Mouse (Mus musculus) kidney, embryonic 14.5 days (tissue): ENCODE measurements around the gene Rplp0. TPM values are rescaled to one million over a fixed set of nuclear protein-coding genes. Genes with fewer than 3 reads are reported as not detected.
A peak's percentile ranks its signal among the peaks of the same experiment; 100 is the strongest.
"Not testable (repeated sequence)": the region's sequence is repeated elsewhere in the genome, so short reads cannot be mapped to it uniquely, and the experiment has no call there.

Experiments
- ATAC-seq: fragments of 200-750 bp; cut with Nextera tagmentation; 2 replicates; pipeline ENCODE4 v1.8.0; 2017; ENCODE audit warnings: moderate number of reproducible peaks, mild to moderate bottlenecking, moderate TSS enrichment, moderate library complexity; ENCODE audit not compliant: low FRiP score, low TSS enrichment
- H3K27ac ChIP-seq: fragments of 300-500 bp; sonication (generic); 2 replicates; pipeline ENCODE4 v1.5.1; 2014; ENCODE audit warnings: low read depth, mild to moderate bottlenecking, low read length, moderate library complexity, mixed read lengths
- H3K27me3 ChIP-seq: fragments of 300-500 bp; sonication (generic); 2 replicates; pipeline ENCODE4 v1.6.1; 2014; ENCODE audit warnings: mild to moderate bottlenecking, low read length; ENCODE audit not compliant: control insufficient read depth, insufficient read depth
- H3K36me3 ChIP-seq: fragments of 300-500 bp; sonication (generic); 2 replicates; pipeline ENCODE4 v1.6.1; 2014; ENCODE audit warnings: low read length, mixed read lengths; ENCODE audit not compliant: control insufficient read depth, insufficient read depth
- H3K4me1 ChIP-seq: fragments of 300-500 bp; sonication (generic); 2 replicates; pipeline ENCODE4 v1.6.1; 2014; ENCODE audit warnings: low read length, mixed read lengths; ENCODE audit not compliant: control insufficient read depth, insufficient read depth
- H3K4me2 ChIP-seq: fragments of 300-500 bp; sonication (generic); replicated peaks from 2 replicates; pipeline ENCODE4 v1.6.1; 2014; ENCODE audit warnings: low read depth, mild to moderate bottlenecking, low read length
- H3K4me3 ChIP-seq: fragments of 300-500 bp; sonication (generic); 2 replicates; pipeline ENCODE4 v1.5.1; 2014; ENCODE audit warnings: mild to moderate bottlenecking, low read length
- H3K9ac ChIP-seq: fragments of 300-500 bp; sonication (generic); 2 replicates; pipeline ENCODE4 v1.6.1; 2014; ENCODE audit warnings: low read depth, mild to moderate bottlenecking, low read length, moderate library complexity
- H3K9me3 ChIP-seq: fragments of 300-500 bp; sonication (generic); 2 replicates; pipeline ENCODE4 v1.6.1; 2016; ENCODE audit warnings: low read length; ENCODE audit not compliant: control insufficient read depth
- WGBS: fragments of 180-500 bp; shearing (Covaris S2); extraction: QIAGEN DNeasy Blood & Tissue Kit; methylation state at CpG from one replicate; pipeline ENCODE4 v1.1.7; 2014; 5-methylcytosine and 5-hydroxymethylcytosine counted together
- polyA plus RNA-seq: library from polyadenylated mRNA; unstranded; fragments of >200 nt; fragmentation: Nextera tagmentation; extraction: Ambion mirVana; gene quantifications from 2 replicates; pipeline ENCODE4 v1.2.1, GENCODE M21; 2014

Rplp0 gene
- polyA plus RNA-seq, 1 experiment from 2014 or later = 1,879 TPM

- Histone ChIP-seq H3K9ac (no peak overlapping the region), H3K4me2 (no peak overlapping the region), H3K27me3 (no peaks in the 10 kb centered on the region), H3K4me1 (peaks cover 36% of the 10 kb centered on the region), H3K9me3 (no peaks in the 10 kb centered on the region), H3K27ac (peak overlapping the region; percentile 59; the same call in 1 of the 2 replicates), H3K36me3 (no peaks in the 10 kb centered on the region), H3K4me3 (no peak overlapping the region)
- ATAC-seq = no peak
- 88% methylated on average over 7 of the region's 7 CpGs for WGBS
These were observed 42.4 kb upstream of the Rplp0 start for GRCm38 (mm10) chr5:115516908-115517307.

GRCm38 (mm10) chr5:115517501-115517900 lies 41.8 kb upstream of the Rplp0 start:
- Histone ChIP-seq H3K4me1 (peaks cover 42% of the 10 kb centered on the region), H3K36me3 (no peaks in the 10 kb centered on the region), H3K4me2 (no peak overlapping the region), H3K9me3 (no peaks in the 10 kb centered on the region), H3K4me3 (no peak overlapping the region), H3K27ac (no peak overlapping the region), H3K9ac (no peak overlapping the region), H3K27me3 (no peaks in the 10 kb centered on the region)
- 91% methylated on average over 9 of the region's 9 CpGs for WGBS
- no peak for ATAC-seq

DNA sequence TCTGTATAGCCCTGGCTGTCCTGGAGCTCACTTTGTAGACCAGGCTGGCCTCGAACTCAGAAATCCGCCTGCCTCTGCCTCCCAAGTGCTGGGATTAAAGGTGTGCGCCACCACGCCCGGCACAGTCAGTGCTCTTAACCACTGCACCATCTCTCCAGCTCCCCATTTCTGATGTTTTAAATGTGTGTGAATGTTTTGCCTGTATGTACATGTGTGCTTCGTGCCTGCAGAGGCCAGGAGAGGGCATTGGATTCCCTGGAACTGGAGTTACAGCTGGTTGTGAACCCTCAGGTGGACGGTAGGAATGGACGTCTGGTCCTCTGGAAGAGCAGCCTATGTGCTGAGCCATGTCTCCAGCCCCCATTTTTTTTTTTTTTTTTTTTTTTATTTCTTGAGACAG lies 41.1 kb upstream of the Rplp0 start:
- not testable (repeated sequence) for H3K36me3 ChIP-seq, H3K4me3 ChIP-seq, H3K27ac ChIP-seq, H3K27me3 ChIP-seq, H3K4me2 ChIP-seq, ATAC-seq, H3K9ac ChIP-seq, H3K9me3 ChIP-seq
- H3K4me1 ChIP-seq = peaks cover 49% of the 10 kb centered on the region
- WGBS = 96% methylated on average over 7 of the region's 8 CpGs

DNA sequence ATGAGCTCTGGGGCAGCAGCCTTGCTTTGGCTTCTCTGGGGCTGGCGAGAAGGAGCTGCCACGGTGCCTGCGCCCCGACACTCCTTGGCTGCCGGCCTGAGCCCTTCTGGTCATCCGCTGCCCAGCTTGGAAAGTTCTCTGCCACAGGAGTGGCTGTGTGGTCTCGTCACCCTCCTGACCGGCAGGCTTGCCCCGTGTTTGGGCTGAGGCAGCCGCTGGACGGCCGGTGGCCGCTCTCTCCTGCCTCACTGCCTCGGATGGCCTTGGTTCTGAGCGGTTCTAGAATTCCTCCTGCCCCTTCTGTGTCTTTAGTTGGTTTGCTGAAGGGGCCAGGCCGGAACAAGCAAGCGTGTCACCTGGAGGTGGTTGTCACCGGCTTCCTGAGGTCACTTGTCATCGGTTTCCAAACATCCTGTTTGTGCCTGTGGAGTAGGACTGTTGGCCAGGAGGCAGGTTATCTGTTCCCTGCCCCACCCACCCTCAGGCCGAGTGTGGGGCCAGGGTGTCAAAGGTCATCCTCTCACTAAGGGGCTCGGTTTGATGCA lies 38.9 kb upstream of the Rplp0 start:
- H3K36me3 ChIP-seq = no peaks in the 10 kb centered on the region
- peak overlapping the region; percentile 63; the same call in 1 of the 2 replicates for H3K27ac ChIP-seq
- no peaks in the 10 kb centered on the region for H3K27me3 ChIP-seq
- H3K4me2 ChIP-seq = no peak overlapping the region
- no peak overlapping the region for H3K4me3 ChIP-seq
- H3K9me3 ChIP-seq = no peaks in the 10 kb centered on the region
- peak overlapping the region; percentile 7; the same call in 1 of the 2 replicates for H3K9ac ChIP-seq
- H3K4me1 ChIP-seq = peaks cover 58% of the 10 kb centered on the region
- ATAC-seq = no peak
- WGBS = 60% methylated on average over 20 of the region's 21 CpGs

DNA sequence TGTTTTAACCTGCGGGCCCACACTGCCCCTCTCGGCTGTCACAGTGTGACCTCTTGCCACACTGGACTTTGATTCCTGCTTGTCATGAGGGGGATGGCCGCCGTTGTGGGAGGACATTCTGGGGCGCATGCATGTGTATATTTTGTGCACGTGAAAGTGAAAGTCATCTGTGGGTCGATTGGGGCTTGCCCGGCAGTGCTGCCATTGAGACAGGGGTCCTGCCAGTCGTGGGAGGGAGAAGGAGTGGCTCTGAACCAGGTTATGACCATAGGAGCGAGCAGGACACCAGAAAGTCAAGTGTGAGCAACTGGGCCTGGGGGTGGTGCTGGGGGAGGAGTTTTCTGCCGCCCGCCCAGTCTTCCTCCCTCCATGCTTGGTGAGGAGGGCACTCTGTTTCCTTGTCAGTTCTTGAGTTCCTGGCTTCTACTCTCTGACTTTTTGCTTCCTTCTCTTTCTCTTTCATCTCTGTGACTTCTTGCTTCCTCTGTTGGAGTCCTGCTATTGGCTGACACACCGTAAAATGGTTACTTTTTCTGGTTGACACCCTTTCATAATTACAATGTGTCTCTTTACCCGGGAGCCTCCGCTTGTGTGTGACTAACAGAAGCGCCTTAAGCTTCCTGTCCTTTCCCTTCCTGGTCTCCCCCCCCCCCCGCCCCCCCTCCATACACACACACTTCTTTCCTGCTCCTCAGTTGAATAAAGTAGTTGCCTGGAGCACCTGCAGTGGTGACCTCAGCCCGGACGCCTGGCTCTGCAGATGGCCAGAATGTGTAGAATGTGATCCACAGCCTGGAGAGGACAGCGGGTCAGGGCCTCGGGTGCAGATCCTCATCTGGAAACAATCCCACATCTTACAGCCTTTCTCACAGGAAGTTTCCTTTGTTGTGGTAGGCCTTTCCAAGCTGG lies 37.5 kb upstream of the Rplp0 start:
- Histone ChIP-seq H3K27ac (peak overlapping the region; percentile 63; the same call in 1 of the 2 replicates), H3K9ac (no peak overlapping the region), H3K36me3 (no peaks in the 10 kb centered on the region), H3K4me3 (no peak overlapping the region), H3K4me1 (peaks cover 62% of the 10 kb centered on the region), H3K4me2 (no peak overlapping the region; the same call in 1 of the 2 replicates), H3K9me3 (no peaks in the 10 kb centered on the region), H3K27me3 (no peaks in the 10 kb centered on the region)
- ATAC-seq = no peak
- WGBS = 44% methylated on average over 21 of the region's 21 CpGs

DNA sequence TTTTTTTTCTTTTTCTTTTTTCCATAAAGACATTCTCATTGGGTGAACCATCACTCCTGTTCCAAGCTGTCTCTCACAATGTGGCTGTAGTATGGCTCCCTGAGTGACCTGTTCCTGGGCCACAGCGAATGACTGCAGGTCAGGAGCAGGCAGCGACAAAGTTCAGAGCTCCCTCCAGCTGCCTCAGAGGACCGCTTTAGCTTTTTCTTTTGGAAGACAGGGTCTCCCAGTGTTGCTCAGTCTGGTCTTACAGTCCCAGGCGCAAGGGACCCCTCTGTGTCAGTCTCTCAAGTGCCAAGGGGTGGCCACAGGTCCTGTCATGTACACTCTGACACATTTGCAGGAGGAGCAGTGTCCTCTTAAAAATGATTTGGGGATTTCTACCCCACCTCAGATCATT lies 36.7 kb upstream of the Rplp0 start:
- Histone ChIP-seq H3K9ac (no peak overlapping the region), H3K27me3 (no peaks in the 10 kb centered on the region), H3K4me2 (no peak overlapping the region), H3K9me3 (no peaks in the 10 kb centered on the region), H3K27ac (peak overlapping the region; percentile 63), H3K36me3 (no peaks in the 10 kb centered on the region), H3K4me1 (peaks cover 62% of the 10 kb centered on the region), H3K4me3 (no peak overlapping the region)
- no peak for ATAC-seq
- WGBS = 70% methylated on average over 4 of the region's 4 CpGs

GRCm38 (mm10) chr5:115522981-115523499 lies 36.2 kb upstream of the Rplp0 start:
- Histone ChIP-seq H3K9ac (no peak overlapping the region), H3K4me2 (no peak overlapping the region), H3K36me3 (no peaks in the 10 kb centered on the region), H3K4me3 (no peak overlapping the region), H3K27ac (peak overlapping the region; percentile 63; the same call in 1 of the 2 replicates), H3K27me3 (no peaks in the 10 kb centered on the region), H3K9me3 (no peaks in the 10 kb centered on the region), H3K4me1 (peaks cover 62% of the 10 kb centered on the region)
- no peak for ATAC-seq
- WGBS = 66% methylated on average over 15 of the region's 15 CpGs

GRCm38 (mm10) chr5:115523971-115524370 lies 35.3 kb upstream of the Rplp0 start:
- H3K27ac ChIP-seq = peak overlapping the region; percentile 63
- ATAC-seq = peak; percentile 85
- H3K9me3 ChIP-seq = no peaks in the 10 kb centered on the region
- no peak overlapping the region for H3K9ac ChIP-seq
- no peaks in the 10 kb centered on the region for H3K36me3 ChIP-seq
- H3K27me3 ChIP-seq = no peaks in the 10 kb centered on the region
- peak overlapping the region; percentile 34 for H3K4me2 ChIP-seq
- no peak overlapping the region for H3K4me3 ChIP-seq
- H3K4me1 ChIP-seq = peaks cover 66% of the 10 kb centered on the region
- WGBS = 6% methylated on average over 15 of the region's 15 CpGs

DNA sequence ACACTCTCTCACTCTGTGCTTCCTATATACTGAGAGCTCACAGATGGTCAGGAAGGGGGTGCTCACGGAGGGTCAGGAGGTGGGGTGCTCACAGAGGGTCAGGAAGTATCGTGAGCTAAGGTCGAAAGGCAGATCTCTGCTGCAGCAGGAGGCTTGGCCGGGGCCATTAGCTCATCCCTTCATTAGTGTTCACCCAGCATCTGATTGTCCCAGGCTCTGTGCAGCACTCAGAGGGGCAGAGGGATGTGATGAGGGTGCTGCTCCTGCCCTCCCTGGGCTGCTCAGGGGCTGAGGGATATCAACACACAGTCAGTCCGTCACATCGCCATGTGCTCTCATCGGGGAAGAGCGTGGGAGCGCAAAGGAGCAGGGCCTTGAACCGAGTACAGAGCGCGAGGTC lies 34.8 kb upstream of the Rplp0 start:
- Histone ChIP-seq H3K4me3 (no peak overlapping the region), H3K27me3 (no peaks in the 10 kb centered on the region), H3K9ac (peak overlapping the region; percentile 20; the same call in 1 of the 2 replicates), H3K27ac (peak overlapping the region; percentile 63; the same call in 1 of the 2 replicates), H3K4me1 (peaks cover 69% of the 10 kb centered on the region), H3K4me2 (peak overlapping the region; percentile 34; the same call in 1 of the 2 replicates), H3K36me3 (no peaks in the 10 kb centered on the region), H3K9me3 (no peaks in the 10 kb centered on the region)
- 41% methylated on average over 12 of the region's 12 CpGs for WGBS
- ATAC-seq = peak; percentile 25
